Mouse (Mus musculus): Measurements from ENCODE around the gene Xrcc6. TPM values are rescaled to one million over a fixed set of nuclear protein-coding genes. Genes with fewer than 3 reads are reported as not detected.
A peak's percentile ranks its signal among the peaks of the same experiment; 100 is the strongest.
"Not testable (repeated sequence)": the region's sequence is repeated elsewhere in the genome, so short reads cannot be mapped to it uniquely, and the experiment has no call there.

Xrcc6 gene
- polyA plus RNA-seq, 2 experiments from 2014 or later: 50.9 to 58.1 TPM

- no peak for ATAC-seq
These were observed 21.4 kb upstream of the Xrcc6 start for GRCm38 (mm10) chr15:81966062-81966829.

- ATAC-seq: no peak
These were observed 19.8 kb upstream of the Xrcc6 start for GRCm38 (mm10) chr15:81967821-81968220.

DNA sequence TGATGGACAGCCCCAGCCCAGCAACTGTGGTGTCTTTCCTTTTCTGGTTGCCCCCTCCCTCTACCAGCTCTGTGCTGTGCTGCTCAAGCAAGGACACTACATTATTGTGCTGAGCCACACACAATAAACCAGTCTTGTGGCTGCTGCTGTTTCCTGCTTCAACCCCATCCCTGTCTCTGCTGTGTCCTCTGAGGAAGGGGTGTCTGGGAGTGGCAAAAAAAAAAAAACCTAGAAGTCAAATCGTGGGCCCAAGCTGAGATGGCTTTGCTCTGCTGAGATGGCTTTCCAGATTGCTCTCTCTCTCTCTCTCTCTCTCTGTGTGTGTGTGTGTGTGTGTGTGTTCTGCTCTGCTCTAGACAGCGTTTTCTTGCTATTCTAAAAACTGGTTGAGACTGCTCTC is 19.2 kb upstream of the Xrcc6 start:
- peak; percentile 32 for ATAC-seq

GRCm38 (mm10) chr15:81969173-81969572 is 18.5 kb upstream of the Xrcc6 start:
- no peak for ATAC-seq

- not testable (repeated sequence) for ATAC-seq
These were observed 18.0 kb upstream of the Xrcc6 start for GRCm38 (mm10) chr15:81969635-81970034.

- ATAC-seq: not testable (repeated sequence)
These were observed 17.1 kb upstream of the Xrcc6 start for GRCm38 (mm10) chr15:81970498-81970897.

- not testable (repeated sequence) for ATAC-seq
These were observed 12.5 kb upstream of the Xrcc6 start for GRCm38 (mm10) chr15:81975156-81975555.

DNA sequence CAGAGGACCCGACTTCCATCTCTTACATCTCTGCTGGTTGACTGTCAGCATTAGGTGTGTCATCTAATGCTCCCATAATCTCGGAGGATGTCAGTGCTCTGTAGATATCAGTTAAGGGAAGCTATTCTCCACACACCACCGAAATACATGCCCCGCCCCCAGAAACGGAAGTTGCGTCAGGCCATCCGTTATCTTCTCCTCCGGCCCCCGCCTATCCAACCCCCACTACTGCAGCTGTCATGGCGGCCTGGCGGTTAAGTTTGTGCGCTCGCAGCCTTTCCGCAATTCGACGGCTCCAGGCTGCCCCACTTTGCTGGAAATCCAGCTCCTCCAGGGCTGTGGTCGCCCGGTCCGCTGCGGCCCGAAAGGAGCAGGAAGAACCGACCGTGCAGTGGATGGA is 7.3 kb upstream of the Xrcc6 start, which contains the start of gene 1700029P11Rik:
Gene 1700029P11Rik, plus strand, starts transcription at position 220 of the 400 bp plus-strand sequence.
- no peak for ATAC-seq

- no peak for ATAC-seq
These were observed 5.5 kb upstream of the Xrcc6 start for GRCm38 (mm10) chr15:81982173-81982572.

GRCm38 (mm10) chr15:81985267-81986161 is 2.1 kb upstream of the Xrcc6 start:
- ATAC-seq: no peak

GRCm38 (mm10) chr15:81989371-81990062 is 1.9 kb downstream of the Xrcc6 start:
- ATAC-seq: no peak

- ATAC-seq: no peak
These were observed 2.9 kb downstream of the Xrcc6 start for GRCm38 (mm10) chr15:81990549-81990948.

GRCm38 (mm10) chr15:81993992-81994391 is 6.4 kb downstream of the Xrcc6 start:
- ATAC-seq: no peak

DNA sequence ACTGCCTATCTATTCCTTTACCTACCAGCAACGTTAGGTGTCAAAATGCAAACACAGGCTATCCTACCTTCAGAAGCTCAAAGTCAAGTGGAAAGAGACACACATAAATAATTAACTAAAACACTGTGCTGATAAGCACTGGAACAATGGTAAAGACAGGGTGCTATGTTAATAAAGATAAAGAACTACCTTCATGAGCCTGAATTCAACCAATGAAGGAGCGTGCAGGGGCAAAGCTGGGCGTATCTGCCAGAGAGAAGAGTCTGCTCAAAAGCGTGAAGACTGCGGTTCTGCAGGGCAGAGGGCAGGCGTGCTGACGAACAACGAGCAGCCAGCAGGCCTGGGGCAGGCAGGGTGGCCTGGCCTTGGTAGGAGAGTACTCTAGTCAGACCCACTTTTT is 16.6 kb downstream of the Xrcc6 start:
- no peak for ATAC-seq

GRCm38 (mm10) chr15:82011947-82012346 is 24.3 kb downstream of the Xrcc6 start:
- ATAC-seq: no peak

- no peak for ATAC-seq
These were observed 27.2 kb downstream of the Xrcc6 start for GRCm38 (mm10) chr15:82014745-82015391.

- ATAC-seq: no peak
These were observed 27.9 kb downstream of the Xrcc6 start for GRCm38 (mm10) chr15:82015392-82016100.

- ATAC-seq: peak; percentile 88
These were observed 28.6 kb downstream of the Xrcc6 start for GRCm38 (mm10) chr15:82016101-82016808.

DNA sequence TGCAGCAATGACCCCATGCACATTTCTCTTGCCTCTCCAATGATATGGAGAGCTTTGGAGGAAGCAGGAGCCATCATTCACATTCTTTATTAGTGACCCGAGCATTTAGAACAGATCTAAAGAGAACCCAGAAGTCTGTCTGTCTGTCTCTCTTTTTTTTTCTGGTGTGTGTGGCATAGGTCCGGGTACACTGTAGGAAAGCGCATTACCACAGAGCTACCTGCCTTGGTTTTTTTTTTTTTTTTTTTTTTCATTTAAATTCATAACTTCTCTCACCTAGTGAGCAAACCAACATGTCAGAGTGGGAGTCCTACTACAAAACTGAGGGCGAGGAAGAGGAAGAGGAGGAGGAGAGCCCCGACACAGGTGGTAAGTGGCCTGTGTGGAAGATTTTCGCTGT is 29.2 kb downstream of the Xrcc6 start:
- ATAC-seq: no peak

- no peak for ATAC-seq
These were observed 29.8 kb downstream of the Xrcc6 start for GRCm38 (mm10) chr15:82017461-82017860.

DNA sequence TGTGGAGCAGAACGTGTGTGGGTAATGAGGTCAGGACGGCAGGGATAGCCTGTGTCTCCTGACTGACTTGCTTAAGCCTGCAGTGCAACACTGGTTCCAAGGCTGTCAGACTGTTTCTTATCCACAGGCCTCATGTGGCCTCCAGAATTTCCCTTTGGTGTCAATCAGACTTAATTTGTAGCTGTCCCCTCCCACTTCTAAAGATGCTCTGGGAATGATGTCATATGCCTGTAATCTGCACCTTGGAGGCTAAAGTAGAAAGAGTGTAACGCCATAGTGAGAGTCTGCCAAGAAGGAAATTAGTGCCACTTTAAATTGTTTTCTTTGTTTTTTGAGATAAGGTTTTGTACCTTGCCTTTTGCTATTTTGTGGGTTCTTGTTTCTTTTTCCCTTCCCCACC is 31.7 kb downstream of the Xrcc6 start:
- ATAC-seq: no peak
